Mouse (Mus musculus) telencephalon, adult 2 months (tissue): ENCODE data around the gene Utp15.

Source experiments
- DNase-seq: peaks from one replicate; pipeline ENCODE4 v3.0.0-alpha.2; 2011; ENCODE audit warnings: low read depth, low spot score

Gene Utp15

DNA sequence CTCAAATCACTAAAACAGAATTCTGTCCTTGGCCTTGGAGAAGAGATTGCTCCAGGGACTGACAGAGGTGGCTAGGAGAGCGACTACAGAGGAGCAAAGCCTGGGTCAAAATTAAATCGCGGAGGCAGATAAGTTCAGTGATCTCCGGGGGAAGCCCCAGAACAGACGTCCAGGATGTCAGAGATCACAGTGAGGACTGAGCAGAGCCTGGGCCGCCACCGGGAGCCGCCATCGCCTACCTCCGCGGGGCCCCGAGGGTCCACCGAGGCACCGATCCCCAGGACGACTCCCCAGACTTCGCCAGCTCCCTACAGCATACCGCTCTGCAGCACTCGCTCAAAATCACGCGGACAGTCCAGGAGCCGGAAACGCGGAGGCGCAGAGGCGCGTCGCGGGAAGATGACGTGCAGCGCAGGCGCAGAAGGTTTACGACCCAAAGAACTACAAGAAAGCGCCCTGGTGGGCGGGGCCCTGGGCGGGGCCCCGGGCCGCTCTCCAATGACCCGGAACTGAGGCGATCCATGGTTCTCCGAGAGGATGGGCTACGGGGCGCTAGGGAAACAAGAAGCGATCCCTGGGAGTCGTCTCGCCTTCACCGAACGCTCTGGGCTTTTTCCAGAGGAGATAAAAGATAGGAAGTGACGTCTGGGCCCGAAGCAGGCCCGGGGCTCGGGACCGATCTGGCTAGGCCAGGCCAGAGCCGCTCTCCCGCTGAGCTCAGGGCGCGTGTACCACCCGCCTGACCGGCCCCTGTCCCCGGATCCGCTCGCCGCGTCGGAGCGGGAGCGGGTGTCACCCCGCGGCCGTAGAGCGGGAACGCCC lies at the start of gene Utp15, which contains the start of gene Ankra2:
Gene Utp15 (minus strand): TSS at position 406 of the 822 bp plus-strand sequence.
Gene Ankra2 (plus strand): TSS at position 439 of the 822 bp plus-strand sequence.
- peak; percentile 98 for DNase-seq

DNA sequence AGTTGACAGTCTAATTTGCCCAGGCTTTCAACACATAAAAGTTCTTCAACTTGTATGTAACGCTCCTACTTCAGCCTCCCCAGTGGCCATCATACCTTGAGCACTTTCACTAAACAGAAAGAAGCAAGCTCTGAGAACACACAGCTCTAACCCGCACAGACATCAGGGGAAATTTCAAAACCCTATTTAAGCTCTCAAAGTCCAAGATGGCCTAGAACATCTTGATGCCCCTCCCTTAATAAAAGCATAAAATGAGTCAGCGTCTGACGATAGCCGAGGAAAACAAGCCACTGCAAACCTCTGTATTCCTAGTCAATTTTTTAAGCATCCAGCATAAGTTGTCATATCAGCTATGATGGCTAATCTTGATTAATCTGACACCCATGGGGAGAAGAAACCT lies 48.8 kb upstream of the Utp15 start:
- no peak for DNase-seq

- no peak for DNase-seq
Measured at GRCm38 (mm10) chr13:98308724-98309123, 45.9 kb upstream of the Utp15 start.

- no peak for DNase-seq
Measured at GRCm38 (mm10) chr13:98308004-98308403, 45.2 kb upstream of the Utp15 start.

DNA sequence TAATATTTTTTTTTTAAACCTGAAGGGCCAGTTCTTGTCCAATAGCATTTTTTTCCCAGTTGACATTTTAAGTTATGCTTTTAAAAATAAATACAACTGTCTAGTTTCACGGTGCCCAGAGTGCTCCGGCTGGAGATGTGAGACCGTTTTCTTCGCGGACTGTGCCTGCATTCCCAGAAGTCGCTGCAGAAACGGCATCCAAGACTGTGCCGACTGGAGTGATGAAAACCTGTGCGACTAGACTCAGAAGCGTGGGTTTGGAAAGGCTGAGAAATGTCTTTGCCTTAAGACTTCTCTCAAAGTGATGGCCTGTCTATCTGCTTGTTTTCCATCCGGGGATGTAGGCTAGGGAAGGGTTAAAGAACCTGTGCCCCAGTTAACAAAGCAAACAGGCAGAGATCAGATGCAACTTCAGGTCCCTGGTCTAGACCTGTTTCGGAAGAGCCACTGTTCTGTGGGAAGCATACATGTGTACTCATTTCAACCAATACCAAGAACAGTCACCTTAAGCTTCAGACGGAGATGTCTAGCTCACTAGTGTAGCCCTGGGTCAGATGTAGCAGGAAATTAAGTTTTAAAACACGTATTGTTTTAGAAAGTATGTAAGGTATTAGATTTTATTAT lies 44.1 kb upstream of the Utp15 start:
- DNase-seq, result no peak

DNA sequence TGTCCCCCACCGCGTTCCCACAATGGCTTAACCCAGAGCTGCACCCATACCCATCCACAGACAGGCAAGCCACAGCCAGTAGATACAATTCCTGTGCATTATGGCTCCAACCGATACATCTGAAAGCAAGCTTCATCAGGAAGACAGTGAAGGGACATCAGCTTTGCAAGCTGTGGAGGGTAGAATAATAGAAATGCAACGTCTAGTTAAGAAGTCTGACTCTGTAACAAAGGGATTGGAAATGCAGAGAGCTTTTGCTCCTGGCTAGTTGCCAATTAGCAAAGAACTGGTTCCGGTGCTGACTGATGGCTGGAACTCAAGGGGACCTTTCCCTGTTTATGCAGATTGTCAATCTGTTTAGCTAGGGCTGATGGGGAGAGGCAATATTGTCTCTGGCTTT lies 43.6 kb upstream of the Utp15 start:
- no peak for DNase-seq

DNA sequence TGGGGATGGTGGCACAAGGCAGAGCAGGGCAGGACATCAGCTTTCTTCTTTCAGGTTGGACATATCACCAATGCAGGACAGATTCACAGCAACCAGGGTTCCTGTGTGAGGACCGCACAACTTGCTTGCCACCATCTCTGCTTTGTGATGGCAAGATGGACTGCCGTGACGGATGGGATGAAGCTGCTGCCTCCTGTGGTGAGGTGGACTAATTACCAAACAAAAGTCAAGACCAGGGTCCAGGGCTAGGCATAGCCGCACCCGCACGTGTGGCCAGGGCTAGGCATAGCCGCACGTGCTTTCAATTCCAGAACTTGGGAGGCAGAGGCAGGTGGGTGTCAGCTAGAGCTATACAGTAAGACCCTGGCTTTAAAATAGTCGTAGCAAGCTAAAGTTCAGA lies 42.4 kb upstream of the Utp15 start:
- DNase-seq, result no peak

DNA sequence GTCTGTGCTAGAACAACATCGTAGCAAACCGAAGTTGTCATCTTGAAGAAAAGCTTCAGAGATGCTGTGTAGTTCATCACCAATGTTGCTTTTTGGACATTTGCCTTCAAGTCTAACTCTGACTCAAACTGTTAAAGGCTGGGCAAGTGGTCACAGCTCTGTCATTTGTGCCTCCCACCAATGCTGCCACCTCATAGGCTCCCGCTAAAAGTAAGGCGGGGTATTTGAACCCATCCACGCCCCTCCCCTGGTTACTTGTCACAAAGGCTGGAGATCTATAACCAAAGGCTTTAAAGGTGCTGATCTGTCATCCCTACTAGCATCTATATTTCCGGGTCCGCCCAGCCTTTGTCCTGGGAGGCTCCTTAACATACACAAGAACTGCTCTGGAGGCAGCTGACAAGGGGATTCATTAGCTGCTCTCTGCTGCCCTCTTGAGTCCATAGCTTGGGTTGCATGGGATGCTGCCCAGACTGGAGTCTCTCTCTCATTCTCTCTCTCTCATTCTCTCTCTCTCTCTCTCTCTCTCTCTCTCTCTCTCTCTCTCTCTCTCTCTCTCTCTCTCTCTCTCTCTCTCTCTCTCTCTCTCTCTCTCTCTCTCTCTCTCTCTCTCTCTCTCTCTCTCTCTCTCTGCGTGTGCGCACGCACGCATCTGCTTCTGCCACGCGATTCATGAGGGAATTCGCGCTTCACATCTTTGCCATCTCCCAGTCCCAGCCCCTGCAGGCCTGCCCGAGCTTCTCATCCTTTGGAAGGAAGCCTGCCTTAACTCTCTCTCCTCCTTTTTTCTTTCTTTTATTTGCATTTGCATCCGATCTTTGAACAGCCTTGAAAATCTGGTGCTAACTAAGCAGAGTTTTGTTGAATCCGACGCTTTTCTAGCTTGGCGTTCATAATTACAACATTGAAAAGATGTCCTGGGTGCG lies 36.3 kb upstream of the Utp15 start:
- DNase-seq, result peak; percentile 68

DNA sequence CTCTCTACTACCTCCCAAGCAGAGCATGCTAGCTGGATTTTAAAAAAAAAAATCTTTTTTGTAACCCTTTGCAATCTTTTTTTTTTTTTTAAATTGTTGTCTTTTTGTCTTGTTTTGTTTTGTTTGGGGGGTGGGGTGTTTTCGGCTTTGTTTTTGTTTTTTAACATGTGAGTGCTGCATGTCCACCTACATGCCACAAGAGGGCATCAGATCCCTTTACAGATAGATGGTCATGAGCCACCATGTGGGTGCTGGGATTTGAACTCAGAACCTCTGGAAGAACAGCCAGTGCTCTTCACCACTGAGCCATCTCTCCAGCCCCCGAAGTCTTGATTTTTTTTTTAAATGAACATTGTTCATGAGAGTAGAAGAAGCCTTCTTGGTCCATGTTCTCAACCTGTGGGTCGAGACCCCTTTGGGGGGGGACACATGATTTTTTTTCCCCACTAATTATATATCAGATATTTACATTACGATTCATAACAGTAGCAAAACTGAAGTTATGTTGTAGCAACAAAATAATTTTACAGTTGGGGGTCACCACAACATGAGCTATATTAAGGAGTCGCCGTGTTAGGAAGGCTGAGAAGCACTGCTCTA lies 35.1 kb upstream of the Utp15 start:
- no peak for DNase-seq

GRCm38 (mm10) chr13:98296072-98296471 lies 33.2 kb upstream of the Utp15 start:
- no peak for DNase-seq

DNA sequence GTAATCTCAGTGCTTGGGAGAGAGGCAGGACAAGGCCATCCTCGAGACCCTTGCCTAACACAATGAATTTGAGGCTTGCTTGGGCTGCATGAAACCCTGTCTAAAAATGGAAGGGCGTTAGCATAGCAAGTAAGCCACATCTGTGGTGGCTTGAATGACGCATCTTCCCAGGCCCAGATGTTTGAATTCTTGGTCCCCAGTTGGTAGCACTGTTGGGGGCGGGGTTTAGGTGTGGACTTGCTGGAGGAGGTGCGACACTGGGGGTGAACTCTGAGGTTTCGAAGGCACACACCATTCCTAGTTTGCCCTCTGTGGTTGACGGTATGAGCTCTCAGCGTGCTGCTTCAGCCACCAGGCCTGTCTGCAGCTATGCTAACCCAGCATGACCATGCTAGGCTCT lies 28.9 kb upstream of the Utp15 start:
- DNase-seq, result no peak

GRCm38 (mm10) chr13:98290719-98291118 lies 27.9 kb upstream of the Utp15 start:
- no peak for DNase-seq

- no peak for DNase-seq
Measured at GRCm38 (mm10) chr13:98280990-98281650, 18.3 kb upstream of the Utp15 start.

GRCm38 (mm10) chr13:98279686-98280085 lies 16.8 kb upstream of the Utp15 start, which contains the start of gene Gm21976:
TSS of gene Gm21976 (plus strand) at chr13:98279887.
- no peak for DNase-seq

DNA sequence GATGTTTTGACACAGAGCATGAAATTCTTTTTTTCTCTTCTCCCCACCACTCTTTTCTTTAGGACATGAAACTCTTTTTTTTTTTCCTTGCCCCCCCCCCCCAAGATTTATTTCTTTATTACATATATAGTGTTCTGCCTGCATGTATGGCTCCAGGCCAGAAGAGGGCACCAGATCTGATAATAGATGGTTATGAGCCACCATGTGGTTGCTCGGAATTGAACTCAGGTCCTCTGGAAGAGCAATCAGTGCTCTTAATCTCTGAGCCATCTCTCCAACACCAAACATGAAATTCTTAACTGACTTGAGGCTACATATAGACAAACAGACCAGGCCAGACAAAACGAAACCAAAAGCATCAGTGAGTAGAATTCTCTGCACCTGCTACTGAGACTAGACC lies 14.7 kb upstream of the Utp15 start:
- no peak for DNase-seq

DNA sequence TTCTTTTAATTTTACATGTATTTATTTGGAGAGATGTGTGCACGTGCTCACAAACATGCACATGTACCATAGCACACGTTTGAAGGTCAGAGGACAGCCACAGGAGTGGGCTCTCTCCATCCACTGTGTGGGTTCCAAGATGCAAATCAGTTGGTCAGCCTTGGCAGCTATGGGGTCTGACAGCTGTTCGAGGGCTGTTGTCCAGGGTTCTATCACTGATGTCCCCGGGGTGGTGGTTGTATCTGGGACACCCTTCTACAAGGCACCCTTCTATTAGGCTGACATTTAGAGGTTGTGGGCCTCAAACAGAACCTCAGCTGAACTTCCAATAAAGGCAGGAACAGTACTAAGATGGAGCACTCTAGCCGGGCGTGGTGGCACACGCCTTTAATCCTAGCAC lies 13.4 kb upstream of the Utp15 start:
- DNase-seq, result no peak

- no peak for DNase-seq
Measured at GRCm38 (mm10) chr13:98275646-98276045, 12.8 kb upstream of the Utp15 start.

GRCm38 (mm10) chr13:98274023-98274422 lies 11.2 kb upstream of the Utp15 start:
- no peak for DNase-seq

GRCm38 (mm10) chr13:98264111-98264510 lies 1.3 kb upstream of the Utp15 start:
- no peak for DNase-seq

DNA sequence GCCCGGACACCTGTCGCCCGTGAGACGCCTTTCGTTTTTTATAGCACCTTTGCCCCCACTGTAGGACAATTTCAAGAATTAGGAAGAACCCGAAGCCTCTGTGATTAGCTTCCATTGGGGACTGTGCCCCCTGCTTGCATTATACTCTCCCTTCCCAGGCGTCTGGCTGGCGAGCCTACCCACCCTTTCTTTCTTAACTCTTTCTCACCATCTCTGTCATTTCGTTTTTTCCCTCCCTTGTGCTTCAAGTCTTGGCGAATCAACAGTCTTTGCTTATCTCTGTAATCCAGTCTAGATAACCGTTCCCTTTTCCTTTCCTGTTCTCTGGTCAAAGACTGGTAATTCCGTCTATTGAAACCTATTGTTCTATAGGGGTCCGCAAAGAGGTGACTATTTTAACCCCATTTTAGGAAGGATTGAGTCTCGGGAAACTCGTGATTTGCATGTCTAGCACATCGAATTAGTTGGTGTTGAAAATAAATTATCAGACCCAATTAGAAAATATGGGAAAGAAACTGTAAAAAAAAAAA lies 682 bp upstream of the Utp15 start:
- DNase-seq, result no peak

GRCm38 (mm10) chr13:98254921-98255320 lies 7.9 kb downstream of the Utp15 start:
- peak; percentile 85 for DNase-seq
